In genomic region chr9:20636256-20636655, GRCm38 (mm10) we compare ENCODE assay signal across 10 mouse cellular contexts. TPM values are rescaled to one million over a fixed set of nuclear protein-coding genes. Genes with fewer than 3 reads are reported as not detected.
DNase-seq lines count a peak whose midpoint lies in the region; ATAC-seq and TF ChIP-seq lines count a peak whose summit lies in the region.
"Had no signal": no experiment of that assay in that cellular context is flagged by ENCODE, and none has a peak within 500 bp of the region (broad histone marks: within the 10 kb centered on the region; RNA-seq: fewer than 3 reads in every experiment).

No protein-coding gene starts in this region.

- WGBS in heart, postnatal 0 days, result 78% methylated on average over 3 of the region's 3 CpGs
- WGBS in forebrain, embryonic 10.5 days, result 84% methylated on average over 3 of the region's 3 CpGs

- no peak for ATAC-seq in heart, postnatal 0 days (ENCODE audit: insufficient read depth, low read depth)
- peak; percentile 32 for ATAC-seq in neutrophil, adult 5-6 weeks (ENCODE audit: extremely low read depth, insufficient number of reproducible peaks, low FRiP score, poor library complexity, severe bottlenecking)
- ATAC-seq: forebrain, embryonic 14.5 days had no signal

- H3K9me3 ChIP-seq in heart, postnatal 0 days (replicated peaks; ENCODE audit: control insufficient read depth, low read length), result no peaks in the 10 kb centered on the region
- no peaks in the 10 kb centered on the region for H3K9me3 ChIP-seq in forebrain, embryonic 10.5 days

- TF ChIP-seq CTCF in heart, postnatal 0 days (IDR thresholded peaks at IDR 0.05; ENCODE audit: low read depth), result no peak

- no peak for TF ChIP-seq EP300 in heart, postnatal 0 days (IDR thresholded peaks at IDR 0.05; ENCODE audit: low read depth)

- H3K36me3 ChIP-seq in heart, postnatal 0 days (replicated peaks; ENCODE audit: control insufficient read depth, insufficient read depth, low read length), result peaks cover 24% of the 10 kb centered on the region
- H3K36me3 ChIP-seq in forebrain, embryonic 10.5 days (replicated peaks), result peaks cover 30% of the 10 kb centered on the region

- H3K27ac ChIP-seq in heart, postnatal 0 days (ENCODE audit: low read depth), result peak overlapping the region; percentile 66; the same call in 1 of the 2 replicates
- no peak overlapping the region for H3K27ac ChIP-seq in forebrain, embryonic 10.5 days

- peaks cover 7% of the 10 kb centered on the region for H3K4me1 ChIP-seq in heart, postnatal 0 days (ENCODE audit: control insufficient read depth, insufficient read depth)
- H3K4me1 ChIP-seq in forebrain, embryonic 10.5 days, result peaks cover 7% of the 10 kb centered on the region

- no peak overlapping the region; the same call in 1 of the 2 replicates for H3K4me2 ChIP-seq in heart, postnatal 0 days (ENCODE audit: low read depth, low read length)

- no peak overlapping the region for H3K4me3 ChIP-seq in heart, postnatal 0 days (ENCODE audit: low read depth, low read length)
- H3K4me3 ChIP-seq in forebrain, embryonic 10.5 days, result no peak overlapping the region

- no peak for DNase-seq in heart, postnatal 0 days (ENCODE audit: low spot score)
- no peak for DNase-seq in heart, adult 18-20 months
- peak; percentile 16 to 26 for DNase-seq in spleen, adult 18-20 months
- DNase-seq in spleen, adult 12 weeks (ENCODE audit: low spot score), result no peak
- DNase-seq in frontal cortex, postnatal 25 days (ENCODE audit: low spot score in 2 of 2), result no peak
- no peak for DNase-seq in testis, postnatal 10 days (ENCODE audit: low spot score)
- DNase-seq in forebrain, embryonic 10.5 days (ENCODE audit: extremely low spot score, low spot score), result no peak
- DNase-seq: kidney, adult 8-10 months had no signal

- no peak overlapping the region for H3K9ac ChIP-seq in heart, postnatal 0 days (replicated peaks; ENCODE audit: low read depth, low read length)

- no peaks in the 10 kb centered on the region for H3K27me3 ChIP-seq in heart, postnatal 0 days (ENCODE audit: control insufficient read depth, insufficient read depth, low read length)
- no peaks in the 10 kb centered on the region for H3K27me3 ChIP-seq in forebrain, embryonic 10.5 days (ENCODE audit: poor library complexity, severe bottlenecking)

RNA-seq across cellular contexts. Expression of gene Ubl5, which starts 6.4 kb away (rescaled TPM):
- 223 and 238 TPM in 2 replicates for total RNA-seq in heart, postnatal 0 days (2014; rRNA removed; ENCODE audit: low replicate concordance)
- 389 and 407 TPM in 2 replicates for polyA plus RNA-seq in heart, postnatal 0 days (2015; fragmentation: Nextera tagmentation; extraction: Ambion mirVana)
- total RNA-seq in heart, adult 18-20 months (2021), result 100 to 1,000 TPM; 236 to 246 TPM
- total RNA-seq in neutrophil, adult 5-6 weeks (2017), result 154 and 184 TPM in 2 replicates
- 356 and 383 TPM in 2 replicates for polyA plus RNA-seq in forebrain, embryonic 10.5 days (2016; fragmentation: Nextera tagmentation; extraction: Ambion mirVana)

RNA-seq across cellular contexts. Expression of gene Fbxl12, which starts 8.3 kb away (rescaled TPM):
- total RNA-seq in heart, postnatal 0 days (2014; rRNA removed; ENCODE audit: low replicate concordance), result 15.6 and 20.8 TPM in 2 replicates
- 12.7 and 13.0 TPM in 2 replicates for polyA plus RNA-seq in heart, postnatal 0 days (2015; fragmentation: Nextera tagmentation; extraction: Ambion mirVana)
- total RNA-seq in heart, adult 18-20 months (2021), result 10 to 100 TPM in 1 of 2 experiments, 1 to 10 TPM in 1; 7.6 to 11.3 TPM
- 32.3 and 36.5 TPM in 2 replicates for total RNA-seq in neutrophil, adult 5-6 weeks (2017)
- polyA plus RNA-seq in forebrain, embryonic 10.5 days (2016; fragmentation: Nextera tagmentation; extraction: Ambion mirVana), result 18.4 and 19.0 TPM in 2 replicates

RNA-seq across cellular contexts. Expression of gene Pin1, which starts 15.6 kb away (rescaled TPM):
- 26.9 and 30.7 TPM in 2 replicates for total RNA-seq in heart, postnatal 0 days (2014; rRNA removed; ENCODE audit: low replicate concordance)
- 40.2 and 40.7 TPM in 2 replicates for polyA plus RNA-seq in heart, postnatal 0 days (2015; fragmentation: Nextera tagmentation; extraction: Ambion mirVana)
- 10 to 100 TPM; 18.5 to 18.9 TPM for total RNA-seq in heart, adult 18-20 months (2021)
- total RNA-seq in neutrophil, adult 5-6 weeks (2017), result 9.8 and 11.5 TPM in 2 replicates
- polyA plus RNA-seq in forebrain, embryonic 10.5 days (2016; fragmentation: Nextera tagmentation; extraction: Ambion mirVana), result 86.3 and 86.4 TPM in 2 replicates

RNA-seq across cellular contexts. Expression of gene Zfp846, which starts 55.2 kb away (rescaled TPM):
- 4.2 and 8.0 TPM in 2 replicates for total RNA-seq in heart, postnatal 0 days (2014; rRNA removed; ENCODE audit: low replicate concordance)
- 8.5 and 9.4 TPM in 2 replicates for polyA plus RNA-seq in heart, postnatal 0 days (2015; fragmentation: Nextera tagmentation; extraction: Ambion mirVana)
- 1 to 10 TPM; 5.3 to 5.8 TPM for total RNA-seq in heart, adult 18-20 months (2021)
- total RNA-seq in neutrophil, adult 5-6 weeks (2017), result 6.4 and 8.0 TPM in 2 replicates
- polyA plus RNA-seq in forebrain, embryonic 10.5 days (2016; fragmentation: Nextera tagmentation; extraction: Ambion mirVana), result 17.1 and 17.6 TPM in 2 replicates

Comparison
In these comparisons a context has a peak if more than half of its experiments do, and no peak if none do; other contexts are left out.
1. DNase-seq: peak in spleen, adult 18-20 months (2 of 2); none in heart, postnatal 0 days (single experiment), heart, adult 18-20 months (0 of 2), spleen, adult 12 weeks (single experiment), frontal cortex, postnatal 25 days (0 of 2), testis, postnatal 10 days (single experiment) and forebrain, embryonic 10.5 days (single experiment).